Mouse (Mus musculus) megakaryocyte, embryonic 14.5 days (primary cell): ENCODE data around the gene Cdc42bpb.

Experiments
- FLI1 ChIP-seq: IDR thresholded peaks from 2 replicates; pipeline ENCODE4 v1.6.1; 2012; ENCODE audit warnings: low read length, inconsistent platforms, mixed read lengths
- GATA1 ChIP-seq: IDR thresholded peaks from 3 replicates; pipeline ENCODE4 v1.6.1; 2012; ENCODE audit warnings: mixed read lengths, low read length, inconsistent platforms, borderline replicate concordance

DNA sequence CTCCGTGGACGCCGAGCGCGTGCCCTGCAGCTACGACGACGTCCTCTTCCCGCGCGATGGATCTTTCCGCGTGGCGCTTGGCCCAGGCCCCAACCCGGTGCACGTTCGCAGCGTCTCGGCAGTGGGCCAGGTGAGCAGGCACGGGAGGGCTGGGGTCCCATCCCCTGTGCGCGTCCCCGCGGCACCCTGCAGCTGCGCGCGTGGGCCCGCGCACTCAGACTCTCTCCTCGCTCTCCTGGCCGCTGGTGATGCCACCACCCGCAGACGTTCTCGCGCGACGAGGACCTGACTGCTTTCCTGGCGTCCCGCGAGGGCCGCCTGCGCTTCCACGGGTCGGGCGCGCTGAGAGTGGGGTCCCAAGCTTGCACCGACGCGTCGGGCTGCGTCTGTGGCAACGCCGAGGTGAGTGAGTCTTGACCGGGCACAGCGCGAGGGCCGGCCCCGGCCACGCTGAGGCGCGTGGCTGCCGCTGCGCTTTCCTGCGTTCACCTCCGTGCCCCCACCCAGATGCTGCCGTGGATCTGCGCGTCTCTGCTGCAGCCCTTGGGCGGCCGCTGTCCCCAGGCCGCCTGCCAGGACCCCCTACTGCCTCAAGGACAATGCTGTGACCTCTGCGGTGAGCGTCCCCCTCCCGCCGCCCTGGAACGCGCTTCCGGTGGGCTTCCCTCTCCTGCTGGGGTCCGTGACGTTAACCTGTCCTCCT lies 102.9 kb downstream of the Cdc42bpb start:
- TF ChIP-seq GATA1 (no peak), FLI1 (no peak)
